Mouse (Mus musculus): ENCODE data around the gene Gm10964.

Gene Gm10964

GRCm38 (mm10) chr3:103739329-103739728, at the start of gene Gm10964:
Gene Gm10964, plus strand, starts transcription at chr3:103739366.
- no peak for ATAC-seq (ENCODE audit: insufficient number of reproducible peaks, low FRiP score, low TSS enrichment)

DNA sequence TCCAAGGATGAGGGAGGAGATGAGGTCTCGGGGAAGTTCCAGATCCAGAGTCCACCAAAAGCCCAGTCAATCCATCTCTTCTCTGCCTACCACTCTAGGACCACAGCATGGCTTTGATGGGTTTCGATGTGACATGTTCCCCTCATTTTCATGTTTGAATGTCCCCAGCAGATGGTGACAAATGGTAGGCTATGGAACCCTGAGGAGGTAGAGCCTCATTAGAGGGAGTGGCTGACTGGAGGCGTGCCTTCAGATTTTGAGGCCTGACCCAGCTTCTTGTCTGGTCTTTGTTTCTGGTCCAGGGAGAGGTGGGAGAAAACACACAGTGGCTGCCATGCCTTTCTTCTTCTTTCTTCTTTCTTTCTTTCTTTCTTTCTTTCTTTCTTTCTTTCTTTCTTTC, 48.7 kb upstream of the Gm10964 start:
- ATAC-seq (ENCODE audit: insufficient number of reproducible peaks, low FRiP score, low TSS enrichment), result no peak

- ATAC-seq (ENCODE audit: insufficient number of reproducible peaks, low FRiP score, low TSS enrichment), result no peak
These were observed 43.6 kb upstream of the Gm10964 start for GRCm38 (mm10) chr3:103695556-103695955.

GRCm38 (mm10) chr3:103696388-103696925, 42.7 kb upstream of the Gm10964 start:
- ATAC-seq (ENCODE audit: insufficient number of reproducible peaks, low FRiP score, low TSS enrichment), result no peak

- ATAC-seq (ENCODE audit: insufficient number of reproducible peaks, low FRiP score, low TSS enrichment), result no peak
These were observed 34.5 kb upstream of the Gm10964 start for GRCm38 (mm10) chr3:103704661-103705060.

DNA sequence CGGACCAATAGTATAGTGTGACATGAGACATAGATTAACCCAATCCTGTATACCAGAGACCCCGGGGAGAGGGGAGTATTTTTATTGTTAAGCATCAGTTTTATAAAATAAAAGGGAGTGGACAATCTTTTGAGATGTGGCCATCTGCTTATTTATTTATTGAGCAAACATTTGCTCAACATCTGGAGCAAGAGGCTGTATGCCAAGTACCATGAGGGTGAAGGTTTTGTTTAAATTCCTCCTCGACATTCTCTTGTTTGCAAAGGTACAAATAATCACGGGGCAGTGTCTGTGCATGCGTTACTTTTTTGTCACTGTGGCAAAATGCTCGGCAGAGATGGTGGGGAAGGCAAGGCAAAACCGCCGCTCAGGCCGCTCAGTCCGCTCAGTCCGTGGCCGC, 33.7 kb upstream of the Gm10964 start:
- ATAC-seq (ENCODE audit: insufficient number of reproducible peaks, low FRiP score, low TSS enrichment), result no peak

GRCm38 (mm10) chr3:103709470-103710040, 29.6 kb upstream of the Gm10964 start:
- no peak for ATAC-seq (ENCODE audit: insufficient number of reproducible peaks, low FRiP score, low TSS enrichment)

DNA sequence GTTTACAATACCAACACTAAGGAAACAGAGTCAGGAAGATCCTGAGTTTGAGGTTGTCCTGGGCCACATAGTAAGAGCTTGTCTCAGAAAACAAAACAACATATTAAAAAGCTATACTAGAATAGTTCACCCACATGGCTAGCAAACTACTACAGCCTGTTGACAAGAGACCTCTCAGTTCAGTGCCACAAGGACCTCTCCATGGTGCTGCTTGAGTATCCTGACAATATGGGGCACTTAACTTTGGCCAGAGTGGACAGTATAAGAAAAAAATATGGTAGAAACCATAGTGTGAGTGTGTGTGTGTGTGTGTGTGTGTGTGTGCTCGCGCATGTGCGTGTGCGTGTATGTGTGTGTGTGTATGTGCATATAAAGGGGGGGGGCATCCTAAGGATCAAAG, 27.0 kb upstream of the Gm10964 start:
- ATAC-seq (ENCODE audit: insufficient number of reproducible peaks, low FRiP score, low TSS enrichment), result no peak

- ATAC-seq (ENCODE audit: insufficient number of reproducible peaks, low FRiP score, low TSS enrichment), result no peak
These were observed 24.8 kb upstream of the Gm10964 start for GRCm38 (mm10) chr3:103714236-103714875.

- no peak for ATAC-seq (ENCODE audit: insufficient number of reproducible peaks, low FRiP score, low TSS enrichment)
These were observed 24.2 kb upstream of the Gm10964 start for GRCm38 (mm10) chr3:103714942-103715341.

DNA sequence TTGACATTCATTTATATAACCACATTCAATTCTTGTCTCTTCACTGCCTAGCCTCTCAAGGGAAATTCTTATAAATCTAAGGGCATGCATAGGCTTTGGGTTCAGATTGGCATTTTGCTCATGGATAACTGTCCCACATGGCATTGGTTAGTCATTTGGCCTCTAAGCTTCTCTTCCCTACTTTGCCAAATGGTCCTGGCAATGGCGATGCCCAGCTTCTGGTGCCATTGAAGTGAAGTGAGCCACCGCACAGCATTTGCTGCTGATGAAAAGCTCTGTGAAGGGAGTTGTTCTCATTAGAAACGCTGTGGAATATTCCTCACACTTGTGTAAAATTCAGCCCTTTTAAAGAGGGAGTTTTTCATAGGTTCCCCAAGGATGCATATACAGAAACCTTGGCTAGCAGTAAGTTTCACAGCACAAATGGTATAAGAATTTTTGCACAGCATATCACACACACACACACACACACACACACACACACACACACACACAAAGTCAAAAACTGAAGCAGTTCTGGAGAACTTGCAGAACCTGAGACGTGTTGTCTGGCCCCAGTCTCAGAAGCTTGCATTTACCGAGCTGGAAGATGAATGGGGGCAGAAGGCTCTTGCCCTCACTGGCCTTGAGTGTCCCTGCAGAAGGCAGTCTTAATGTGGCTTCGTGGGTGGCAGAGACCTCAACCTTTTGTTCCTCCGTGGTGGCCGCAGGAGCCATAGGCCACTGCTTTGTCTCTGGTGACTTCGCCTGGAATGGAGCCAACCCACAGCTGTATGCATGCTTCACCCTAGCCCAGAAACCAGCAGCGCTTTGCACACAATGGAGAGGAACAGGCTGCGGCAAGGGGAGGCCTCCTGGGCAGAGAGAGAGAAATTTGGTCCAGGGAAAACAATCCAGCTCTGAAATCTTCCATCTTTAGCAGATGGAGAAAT, 23.1 kb upstream of the Gm10964 start:
- ATAC-seq (ENCODE audit: insufficient number of reproducible peaks, low FRiP score, low TSS enrichment), result no peak

DNA sequence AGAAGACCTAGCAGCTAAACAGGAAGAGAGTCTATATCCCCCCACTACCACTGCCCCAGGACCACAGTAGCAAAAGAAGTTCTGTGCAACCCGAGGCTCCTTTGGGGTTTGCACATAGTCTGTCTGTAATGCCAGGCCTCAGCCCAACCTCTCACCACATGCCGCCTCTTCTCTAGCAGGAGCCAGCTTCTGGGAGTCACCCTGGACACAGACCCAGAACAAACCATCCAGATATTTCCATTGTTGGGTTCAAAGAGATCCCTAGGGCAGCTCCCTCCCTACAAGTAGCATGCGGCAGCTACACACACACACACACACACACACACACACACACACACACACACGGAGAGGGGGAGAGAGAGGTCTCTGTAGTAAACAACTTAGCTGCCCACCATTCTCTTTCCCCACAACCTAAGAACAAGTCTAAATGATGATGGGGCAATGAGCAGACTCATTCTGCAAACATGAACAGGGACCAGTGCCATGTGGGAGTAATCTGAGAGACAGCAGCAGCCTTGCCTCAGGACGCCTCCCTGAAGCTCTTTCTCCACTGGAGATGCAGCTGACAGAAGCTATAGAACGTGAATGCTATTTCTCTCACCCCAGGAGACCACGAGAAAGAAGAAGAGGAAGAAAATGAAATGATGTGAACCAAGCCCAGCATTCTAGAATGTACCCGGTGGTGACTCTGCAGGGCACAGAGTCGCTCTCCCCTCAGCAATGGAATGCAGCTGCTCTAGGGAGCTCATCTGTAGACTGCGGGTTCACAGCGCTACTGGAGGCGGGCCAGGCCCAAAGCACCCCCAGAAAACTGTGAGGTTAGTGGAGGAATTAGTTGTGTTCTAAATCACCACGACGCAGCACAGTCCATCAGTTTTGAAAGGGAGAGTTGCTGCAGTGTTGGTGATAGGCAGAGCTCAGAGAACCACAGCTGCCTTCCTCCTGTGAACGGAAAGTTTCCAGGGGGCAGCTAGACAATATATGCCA, 22.1 kb upstream of the Gm10964 start:
- ATAC-seq (ENCODE audit: insufficient number of reproducible peaks, low FRiP score, low TSS enrichment), result no peak

GRCm38 (mm10) chr3:103718728-103719127, 20.4 kb upstream of the Gm10964 start:
- no peak for ATAC-seq (ENCODE audit: insufficient number of reproducible peaks, low FRiP score, low TSS enrichment)

GRCm38 (mm10) chr3:103724137-103724536, 15.0 kb upstream of the Gm10964 start:
- ATAC-seq (ENCODE audit: insufficient number of reproducible peaks, low FRiP score, low TSS enrichment), result no peak

DNA sequence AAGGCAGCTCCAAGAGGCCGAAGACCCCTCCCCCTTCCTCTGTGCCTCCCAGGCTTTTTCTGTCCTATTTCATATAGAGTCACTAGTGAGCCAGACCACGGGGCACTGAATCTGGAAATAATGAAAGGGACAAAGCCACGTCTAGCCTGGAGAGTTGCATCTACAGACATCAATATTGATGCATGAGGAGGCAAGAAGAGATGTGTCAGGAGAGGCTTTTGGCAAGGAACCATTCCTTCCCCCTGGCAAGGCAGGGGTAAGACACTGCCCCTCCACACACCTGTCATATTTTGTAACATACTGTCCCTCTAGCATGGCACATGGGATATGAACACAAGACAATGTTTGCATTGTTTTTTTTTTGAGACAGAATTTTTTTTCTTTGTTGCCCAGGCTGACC, 12.5 kb upstream of the Gm10964 start:
- no peak for ATAC-seq (ENCODE audit: insufficient number of reproducible peaks, low FRiP score, low TSS enrichment)

- no peak for ATAC-seq (ENCODE audit: insufficient number of reproducible peaks, low FRiP score, low TSS enrichment)
These were observed 11.3 kb upstream of the Gm10964 start for GRCm38 (mm10) chr3:103727813-103728326.

DNA sequence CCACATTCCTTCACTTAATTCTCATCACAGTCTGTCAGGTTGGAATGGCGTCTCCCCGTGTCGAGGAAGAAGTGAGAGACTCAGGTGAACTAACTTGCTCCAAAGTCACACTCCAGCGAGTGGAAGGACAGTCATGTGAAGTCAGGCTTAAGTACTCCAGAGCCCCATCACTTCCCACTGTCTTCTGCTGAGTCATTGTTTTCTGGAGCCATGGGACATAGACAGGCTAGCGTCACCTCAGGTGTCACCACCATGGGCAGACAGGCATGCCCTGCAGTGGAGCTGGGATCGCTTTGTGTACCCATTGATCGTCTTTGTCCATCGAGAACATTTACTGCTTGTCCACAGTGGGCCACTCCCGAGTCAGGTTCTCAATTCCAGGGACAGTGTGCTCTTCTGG, 9.3 kb upstream of the Gm10964 start:
- ATAC-seq (ENCODE audit: insufficient number of reproducible peaks, low FRiP score, low TSS enrichment), result no peak

DNA sequence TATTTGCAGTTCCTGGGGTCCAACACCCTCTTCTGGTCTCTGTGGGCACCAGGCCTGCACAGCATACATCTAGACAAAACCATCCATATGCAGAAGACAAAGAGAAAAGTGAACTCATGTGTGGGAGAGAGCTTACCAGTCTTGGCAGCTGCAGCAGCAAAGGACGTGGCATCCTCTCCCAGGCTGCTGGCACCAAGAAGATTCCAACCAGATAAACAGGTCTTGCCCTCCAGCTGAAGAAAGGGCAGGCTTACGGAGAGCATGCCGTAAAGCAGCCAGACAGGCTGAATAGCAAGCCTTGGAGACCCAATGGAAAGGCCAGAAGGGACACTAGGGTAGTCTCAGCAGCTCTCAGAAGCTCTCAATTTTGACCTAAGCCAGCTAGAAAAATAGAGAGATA, 7.0 kb upstream of the Gm10964 start:
- no peak for ATAC-seq (ENCODE audit: insufficient number of reproducible peaks, low FRiP score, low TSS enrichment)

GRCm38 (mm10) chr3:103733176-103733575, 6.0 kb upstream of the Gm10964 start:
- no peak for ATAC-seq (ENCODE audit: insufficient number of reproducible peaks, low FRiP score, low TSS enrichment)

Measured in cerebellum, adult (tissue).